Mouse (Mus musculus) MEL (cell line): ENCODE measurements around the gene Ddx19b. TPM values are rescaled to one million over a fixed set of nuclear protein-coding genes. Genes with fewer than 3 reads are reported as not detected.

Experiments
- DNase-seq: peaks from one replicate; pipeline ENCODE4 v3.0.0; 2011; ENCODE audit warnings: low read depth, low spot score
- H3K27ac ChIP-seq: 2 replicates; pipeline ENCODE4 v1.5.1; 2012; ENCODE audit warnings: low read depth, mild to moderate bottlenecking, control low read depth, low read length, moderate library complexity; ENCODE audit not compliant: control insufficient read depth
- H3K27me3 ChIP-seq, 2 experiments: fragments of 150-350 bp in 1 of 2; sonication (generic) in 1 of 2; 2 replicates each; pipeline ENCODE4 v1.6.1; 2012; ENCODE audit warnings: low read length in 2 of 2, mild to moderate bottlenecking in 2 of 2, improper control_type of control experiment in 1 of 2, moderate library complexity in 1 of 2; ENCODE audit not compliant: insufficient read depth in 2 of 2, control insufficient read depth in 1 of 2
- H3K36me3 ChIP-seq, 2 experiments: 2 replicates each; pipeline ENCODE4 v1.6.1; 2012 to 2014; ENCODE audit warnings: low read length in 2 of 2, improper control_type of control experiment in 1 of 2, inconsistent platforms in 1 of 2, mild to moderate bottlenecking in 1 of 2; ENCODE audit not compliant: insufficient read depth in 2 of 2, control insufficient read depth in 1 of 2
- H3K4me1 ChIP-seq, 2 experiments: fragments of 150-350 bp in 1 of 2; sonication (generic) in 1 of 2; 2 replicates each; pipeline ENCODE4 v1.6.1; 2012; ENCODE audit warnings: low read length in 2 of 2, improper control_type of control experiment in 1 of 2, mild to moderate bottlenecking in 1 of 2; ENCODE audit not compliant: insufficient read depth in 2 of 2, control insufficient read depth in 1 of 2
- H3K4me3 ChIP-seq, 2 experiments: fragments of 150-350 bp in 1 of 2; sonication (generic) in 1 of 2; 2 replicates each; pipeline ENCODE4 v1.5.1; 2012; ENCODE audit warnings: low read depth in 2 of 2, low read length in 2 of 2, mild to moderate bottlenecking in 2 of 2, moderate library complexity in 2 of 2, control low read depth in 1 of 2, improper control_type of control experiment in 1 of 2; ENCODE audit not compliant: control insufficient read depth in 1 of 2, insufficient read depth in 1 of 2
- H3K79me2 ChIP-seq: 2 replicates; pipeline ENCODE4 v1.6.1; 2012; ENCODE audit warnings: mild to moderate bottlenecking, low read length, moderate library complexity; ENCODE audit not compliant: control insufficient read depth, poor library complexity, insufficient read depth
- H3K9ac ChIP-seq: 2 replicates; pipeline ENCODE4 v1.6.1; 2012; ENCODE audit warnings: low read depth, mild to moderate bottlenecking, control low read depth, low read length, moderate library complexity; ENCODE audit not compliant: control insufficient read depth, poor library complexity, severe bottlenecking
- H3K9me3 ChIP-seq: fragments of 150-350 bp; sonication (generic); replicated peaks from 2 replicates; pipeline ENCODE4 v1.6.1; 2012; ENCODE audit warnings: mild to moderate bottlenecking, low read length, improper control_type of control experiment, moderate library complexity; ENCODE audit not compliant: insufficient read depth
- CHD2 ChIP-seq: IDR thresholded peaks from 2 replicates; pipeline ENCODE4 v1.6.1; 2011; ENCODE audit warnings: low read length, improper control_type of control experiment
- E2F4 ChIP-seq: IDR thresholded peaks from 2 replicates; pipeline ENCODE4 v1.6.1; 2011; ENCODE audit warnings: low read depth, low read length, improper control_type of control experiment, borderline replicate concordance
- ETS1 ChIP-seq: IDR thresholded peaks from 2 replicates; pipeline ENCODE4 v1.6.1; 2012; ENCODE audit warnings: low read depth, mild to moderate bottlenecking, inconsistent platforms, low read length, improper control_type of control experiment, moderate library complexity
- GABPA ChIP-seq: IDR thresholded peaks from 2 replicates; pipeline ENCODE4 v1.6.1; 2012; ENCODE audit warnings: low read depth, mild to moderate bottlenecking, inconsistent platforms, low read length, improper control_type of control experiment, moderate library complexity
- HCFC1 ChIP-seq: IDR thresholded peaks from 2 replicates; pipeline ENCODE4 v1.6.1; 2012; ENCODE audit warnings: low read depth, mild to moderate bottlenecking, inconsistent platforms, low read length, improper control_type of control experiment, moderate library complexity
- KAT2A ChIP-seq: conservative IDR thresholded peaks from 2 replicates; pipeline ENCODE4 v1.6.1; 2012; ENCODE audit warnings: low read depth, low read length, improper control_type of control experiment, inconsistent platforms
- MAFK ChIP-seq: IDR thresholded peaks from 2 replicates; pipeline ENCODE4 v1.6.1; 2011; ENCODE audit warnings: low read depth, mild to moderate bottlenecking, low read length, improper control_type of control experiment, borderline replicate concordance
- MYC ChIP-seq: IDR thresholded peaks from 2 replicates; pipeline ENCODE4 v1.6.1; 2011; ENCODE audit warnings: low read depth, mild to moderate bottlenecking, low read length, improper control_type of control experiment, moderate library complexity
- POLR2A ChIP-seq, 2 experiments: IDR thresholded peaks; 2 replicates each; pipeline ENCODE4 v1.6.1; 2011 to 2012; ENCODE audit warnings: low read length in 2 of 2, mild to moderate bottlenecking in 2 of 2, control low read depth in 1 of 2, improper control_type of control experiment in 1 of 2, low read depth in 1 of 2, moderate library complexity in 1 of 2; ENCODE audit not compliant: control insufficient read depth in 1 of 2, insufficient read depth in 1 of 2, poor library complexity in 1 of 2
- RAD21 ChIP-seq: IDR thresholded peaks from 2 replicates; pipeline ENCODE4 v1.6.1; 2011; ENCODE audit warnings: mild to moderate bottlenecking, low read depth, low read length, improper control_type of control experiment
- RCOR1 ChIP-seq: IDR thresholded peaks from 2 replicates; pipeline ENCODE4 v1.6.1; 2012; ENCODE audit warnings: low read depth, mild to moderate bottlenecking, inconsistent platforms, low read length, improper control_type of control experiment
- TBP ChIP-seq: IDR thresholded peaks from 2 replicates; pipeline ENCODE4 v1.8.0; 2011; ENCODE audit warnings: low read depth, low read length, improper control_type of control experiment
- TCF12 ChIP-seq: IDR thresholded peaks from 2 replicates; pipeline ENCODE4 v1.6.1; 2014; ENCODE audit warnings: low read depth, mild to moderate bottlenecking, inconsistent platforms, low read length, improper control_type of control experiment, moderate library complexity
- USF1 ChIP-seq: IDR thresholded peaks from 2 replicates; pipeline ENCODE4 v1.6.1; 2014; ENCODE audit warnings: low read depth, mild to moderate bottlenecking, inconsistent platforms, low read length, improper control_type of control experiment, moderate library complexity
- ZKSCAN1 ChIP-seq: IDR thresholded peaks from 2 replicates; pipeline ENCODE4 v1.6.1; 2012; ENCODE audit warnings: low read depth, mild to moderate bottlenecking, inconsistent platforms, low read length, improper control_type of control experiment, moderate library complexity
- ZNF384 ChIP-seq: IDR thresholded peaks from 2 replicates; pipeline ENCODE4 v1.6.1; 2012; ENCODE audit warnings: low read depth, mild to moderate bottlenecking, inconsistent platforms, low read length, improper control_type of control experiment
- polyA plus RNA-seq, 2 experiments: library from polyadenylated mRNA; stranded (reverse) in 1 of 2; unstranded in 1 of 2; fragments of >175 nt in 1 of 2; fragments of >200 nt in 1 of 2; gene quantifications; 2 replicates each; pipeline versions ENCODE4 v1.2.1 to v1.2.4; 2012; ENCODE audit warnings: low replicate concordance in 2 of 2, low read depth in 1 of 2; ENCODE audit not compliant: insufficient read length in 2 of 2, insufficient read depth in 1 of 2, missing spikeins in 1 of 2
- total RNA-seq: library from RNA; depleted of rRNA; stranded (reverse); fragments of 300-350 nt; gene quantifications from 2 replicates; pipeline ENCODE4 v1.2.3, GENCODE M21; 2012

Gene Ddx19b
- total and polyA plus RNA-seq, 3 experiments, result 18.1 to 112 (median 18.6) TPM

DNA sequence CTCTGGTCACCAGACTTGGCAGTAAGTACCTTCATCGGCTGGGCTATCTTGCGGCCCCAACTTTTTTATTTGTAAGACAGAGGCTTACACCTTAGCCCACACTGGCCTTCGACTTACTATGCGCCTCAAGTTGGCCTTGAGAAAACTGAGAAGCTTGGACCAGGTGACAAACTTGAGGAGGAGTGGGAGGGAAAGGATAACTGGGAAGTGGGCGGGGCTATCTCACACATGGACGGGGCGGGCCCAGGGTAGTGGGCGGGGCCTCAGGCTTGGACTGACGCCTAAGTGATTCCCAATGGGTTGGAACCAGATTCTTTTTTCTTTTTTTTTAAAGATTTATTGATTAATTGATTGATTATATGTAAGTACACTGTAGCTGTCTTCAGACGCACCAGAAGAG is 35.9 kb upstream of the Ddx19b start:
- H3K27ac ChIP-seq, result no peak overlapping the region
- no peaks in the 10 kb centered on the region for H3K79me2 ChIP-seq
- H3K9me3 ChIP-seq, result no peaks in the 10 kb centered on the region
- peaks cover 8 to 41% of the 10 kb centered on the region in 2 experiments for H3K4me1 ChIP-seq
- no peak overlapping the region for H3K9ac ChIP-seq
- no peak for TF ChIP-seq HCFC1
- no peak for TF ChIP-seq ZNF384
- TF ChIP-seq ZKSCAN1, result no peak
- TF ChIP-seq RAD21, result no peak
- TF ChIP-seq POLR2A (IDR thresholded peaks at IDR 0.05; ENCODE audit: control insufficient read depth in 1 of 2, insufficient read depth in 1 of 2, low read depth in 1 of 2, low read length in 2 of 2, poor library complexity in 1 of 2), result no peak
- no peak for TF ChIP-seq KAT2A
- TF ChIP-seq E2F4, result no peak
- no peak for TF ChIP-seq CHD2
- TF ChIP-seq ETS1, result no peak
- TF ChIP-seq MYC, result no peak
- TF ChIP-seq TCF12, result no peak
- no peak for TF ChIP-seq GABPA
- TF ChIP-seq USF1, result no peak
- TF ChIP-seq MAFK, result no peak
- peaks cover 0 to 9% of the 10 kb centered on the region in 2 experiments; a peak in 2 of 4 replicates for H3K36me3 ChIP-seq
- H3K27me3 ChIP-seq, result no peaks in the 10 kb centered on the region
- DNase-seq, result peak; percentile 52
- peak overlapping the region in 1 of 2 experiments; percentile 20; a peak in 1 of 4 replicates for H3K4me3 ChIP-seq

DNA sequence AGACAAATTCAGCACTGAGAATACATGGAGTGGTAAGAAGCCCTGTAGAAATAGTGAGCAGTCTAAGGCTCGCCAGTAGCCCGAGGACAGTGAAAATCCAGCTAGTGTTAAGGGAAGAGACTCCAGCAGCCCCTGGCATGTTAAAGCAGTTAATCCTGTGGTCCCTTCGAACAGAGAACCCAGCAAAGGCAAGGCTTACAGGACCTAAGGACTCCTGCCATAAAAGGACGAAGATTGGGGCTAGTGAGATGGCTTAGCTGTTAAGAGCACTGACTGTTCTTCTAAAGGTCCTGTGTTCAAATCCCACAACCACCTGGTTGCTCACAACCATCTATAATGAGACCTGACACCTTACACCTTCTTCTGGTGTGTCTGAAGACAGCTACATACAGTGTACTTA is 34.8 kb upstream of the Ddx19b start:
- peak; percentile 39 for DNase-seq
- Histone ChIP-seq H3K4me3 (no peak overlapping the region), H3K27me3 (no peaks in the 10 kb centered on the region)
- peak; percentile 90 for TF ChIP-seq TBP
- no peak for TF ChIP-seq RCOR1
- TF ChIP-seq, all 39 proteins: peak for 1
- no peaks in the 10 kb centered on the region for H3K9me3 ChIP-seq
- peaks cover 8 to 35% of the 10 kb centered on the region in 2 experiments for H3K4me1 ChIP-seq
- no peak overlapping the region for H3K27ac ChIP-seq
- H3K9ac ChIP-seq, result no peak overlapping the region
- no peaks in the 10 kb centered on the region for H3K79me2 ChIP-seq
- H3K36me3 ChIP-seq, result peaks cover 0 to 10% of the 10 kb centered on the region in 2 experiments; a peak in 2 of 4 replicates
